Comparison of ENCODE assay signal across 8 mouse cellular contexts in the genomic region with DNA sequence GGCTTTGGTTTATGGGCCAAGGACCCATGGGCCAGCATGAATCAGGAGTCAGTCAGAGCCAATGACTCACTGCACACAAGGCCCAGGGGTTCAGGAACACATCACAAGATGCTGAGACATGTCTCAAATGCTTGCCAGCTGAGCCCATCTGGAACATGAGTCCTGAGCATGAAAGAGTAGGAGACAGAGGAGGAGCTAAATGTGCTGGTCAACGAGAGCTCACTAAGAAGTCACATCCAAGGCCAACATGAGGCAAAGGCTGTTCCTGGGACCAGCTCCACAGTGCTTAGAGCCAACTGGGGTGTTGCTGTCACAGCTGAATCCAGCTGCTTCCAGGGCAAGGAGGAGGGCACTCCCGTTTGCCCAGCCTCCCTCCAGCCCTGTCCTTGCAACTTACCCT.
DNase-seq lines count a peak whose midpoint lies in the region; ATAC-seq and TF ChIP-seq lines count a peak whose summit lies in the region.

No protein-coding gene starts in this region.

- H3K9me3 ChIP-seq in heart, embryonic 14.5 days (ENCODE audit: control insufficient read depth, low read length): no peaks in the 10 kb centered on the region
- no peaks in the 10 kb centered on the region for H3K9me3 ChIP-seq in limb, embryonic 10.5 days (replicated peaks)
- no peaks in the 10 kb centered on the region for H3K9me3 ChIP-seq in stomach, postnatal 0 days (ENCODE audit: control insufficient read depth, low read length)

- TF ChIP-seq EP300 in stomach, postnatal 0 days (optimal IDR thresholded peaks at IDR 0.05): no peak

- H3K27me3 ChIP-seq in heart, embryonic 14.5 days (ENCODE audit: control insufficient read depth, insufficient read depth, low read length): no peaks in the 10 kb centered on the region
- H3K27me3 ChIP-seq in limb, embryonic 10.5 days (ENCODE audit: low read depth, poor library complexity, severe bottlenecking): 0 out of 2 replicates have a peak, but pooled peaks cover 7% of the 10 kb centered on the region
- H3K27me3 ChIP-seq in stomach, postnatal 0 days (ENCODE audit: control insufficient read depth, insufficient read depth, low read length): no peaks in the 10 kb centered on the region

- peak; percentile 31; the same call in 1 of the 2 replicates for ATAC-seq in heart, embryonic 14.5 days (ENCODE audit: insufficient number of reproducible peaks, insufficient read depth, low FRiP score, low read depth)
- peak; percentile 82 for ATAC-seq in stomach, postnatal 0 days (ENCODE audit: low FRiP score, low TSS enrichment)

- H3K4me3 ChIP-seq in heart, embryonic 14.5 days (ENCODE audit: control insufficient read depth in 1 of 2, insufficient read depth in 1 of 2, low read depth in 1 of 2, low read length in 2 of 2): no peak overlapping the region
- H3K4me3 ChIP-seq in limb, embryonic 10.5 days: no peak overlapping the region
- H3K4me3 ChIP-seq in stomach, postnatal 0 days (ENCODE audit: low read depth, low read length): no peak overlapping the region

- H3K27ac ChIP-seq in heart, embryonic 14.5 days (replicated peaks in 1 of 2; ENCODE audit: control insufficient read depth in 1 of 2, insufficient read depth in 1 of 2, low read depth in 2 of 2, low read length in 2 of 2): peak overlapping the region; percentile 66 to 86
- H3K27ac ChIP-seq in limb, embryonic 10.5 days: peak overlapping the region; percentile 42; the same call in 1 of the 2 replicates
- peak overlapping the region; percentile 72 for H3K27ac ChIP-seq in stomach, postnatal 0 days (replicated peaks)

- peak; percentile 74 for DNase-seq in urinary bladder, postnatal 14 days (ENCODE audit: low spot score)
- no peak for DNase-seq in urinary bladder, postnatal 10 days (ENCODE audit: low spot score)
- DNase-seq in limb, embryonic 10.5 days (ENCODE audit: low spot score): no peak
- no peak for DNase-seq in stomach, postnatal 0 days (ENCODE audit: low spot score)
- no peak for DNase-seq in right cerebral cortex, adult 18-20 months
- no peak for DNase-seq in retina, embryonic 14.5 days (ENCODE audit: low spot score)
- no peak for DNase-seq in layer of hippocampus, postnatal 25 days (ENCODE audit: extremely low spot score in 1 of 2, low spot score in 1 of 2)

- peaks cover 19 to 29% of the 10 kb centered on the region in 2 experiments for H3K4me1 ChIP-seq in heart, embryonic 14.5 days (ENCODE audit: control insufficient read depth in 2 of 2, insufficient read depth in 2 of 2, low read length in 2 of 2)
- H3K4me1 ChIP-seq in limb, embryonic 10.5 days: peaks cover 25% of the 10 kb centered on the region
- H3K4me1 ChIP-seq in stomach, postnatal 0 days (replicated peaks; ENCODE audit: control insufficient read depth, insufficient read depth): peaks cover 4% of the 10 kb centered on the region; the same call in 1 of the 2 replicates

- WGBS in heart, embryonic 14.5 days: 24% methylated on average over 2 of the region's 2 CpGs
- WGBS in limb, embryonic 10.5 days: 68% methylated on average over 2 of the region's 2 CpGs
- WGBS in stomach, postnatal 0 days: 22% methylated on average over 2 of the region's 2 CpGs

- no peaks in the 10 kb centered on the region for H3K36me3 ChIP-seq in heart, embryonic 14.5 days (ENCODE audit: control insufficient read depth, insufficient read depth, low read length)
- no peaks in the 10 kb centered on the region for H3K36me3 ChIP-seq in limb, embryonic 10.5 days
- H3K36me3 ChIP-seq in stomach, postnatal 0 days (ENCODE audit: control insufficient read depth, insufficient read depth, low read length): no peaks in the 10 kb centered on the region

- H3K9ac ChIP-seq in heart, embryonic 14.5 days (ENCODE audit: low read length): no peak overlapping the region
- H3K9ac ChIP-seq in stomach, postnatal 0 days (ENCODE audit: low read length): no peak overlapping the region

- no peak overlapping the region for H3K4me2 ChIP-seq in heart, embryonic 14.5 days (ENCODE audit: low read length)
- no peak overlapping the region for H3K4me2 ChIP-seq in stomach, postnatal 0 days (replicated peaks; ENCODE audit: low read depth)

- no peak for TF ChIP-seq CTCF in stomach, postnatal 0 days (IDR thresholded peaks at IDR 0.05; ENCODE audit: low read depth)
